Mouse (Mus musculus) ES-Bruce4 (cell line): Measurements from ENCODE around the gene Evi2a. TPM values are rescaled to one million over a fixed set of nuclear protein-coding genes. Genes with fewer than 3 reads are reported as not detected.

Experiments used
- H3K27ac ChIP-seq: 2 replicates; pipeline ENCODE4 v1.5.1; 2012; ENCODE audit warnings: low read length, inconsistent platforms; ENCODE audit not compliant: insufficient read depth
- H3K27me3 ChIP-seq: 2 replicates; pipeline ENCODE4 v1.6.1; 2012; ENCODE audit warnings: mild to moderate bottlenecking, low read length, inconsistent platforms; ENCODE audit not compliant: control insufficient read depth, poor library complexity, insufficient read depth, severe bottlenecking
- H3K36me3 ChIP-seq: 2 replicates; pipeline ENCODE4 v1.6.1; 2012; ENCODE audit warnings: inconsistent platforms, mild to moderate bottlenecking, low read length, moderate library complexity; ENCODE audit not compliant: control insufficient read depth, poor library complexity, insufficient read depth, severe bottlenecking
- H3K4me1 ChIP-seq: one replicate; pipeline ENCODE4 v1.8.1; 2011; ENCODE audit warnings: low read length; ENCODE audit not compliant: control insufficient read depth, insufficient read depth
- H3K4me3 ChIP-seq: 2 replicates; pipeline ENCODE4 v1.5.1; 2011; ENCODE audit warnings: low read depth, mild to moderate bottlenecking, low read length
- H3K9ac ChIP-seq: 2 replicates; pipeline ENCODE4 v1.6.1; 2012; ENCODE audit warnings: low read depth, mild to moderate bottlenecking, inconsistent platforms; ENCODE audit not compliant: poor library complexity, severe bottlenecking
- H3K9me3 ChIP-seq: replicated peaks from 2 replicates; pipeline ENCODE4 v1.6.1; 2012; ENCODE audit warnings: mild to moderate bottlenecking, low read length, inconsistent platforms; ENCODE audit not compliant: control insufficient read depth, poor library complexity, insufficient read depth, severe bottlenecking
- CTCF ChIP-seq: IDR thresholded peaks from one replicate; pipeline ENCODE4 v1.8.1; 2011; ENCODE audit warnings: low read depth, low read length
- EP300 ChIP-seq: IDR thresholded peaks from 2 replicates; pipeline ENCODE4 v1.6.1; 2011; ENCODE audit warnings: low read depth, low read length; ENCODE audit not compliant: insufficient read depth
- POLR2A ChIP-seq: IDR thresholded peaks from one replicate; pipeline ENCODE4 v1.8.1; 2011; ENCODE audit warnings: low read length; ENCODE audit not compliant: insufficient read depth
- polyA plus RNA-seq: library from polyadenylated mRNA; stranded (reverse); fragments of >200 nt; gene quantifications from 2 replicates; pipeline ENCODE4 v1.2.4, GENCODE M21; 2011; ENCODE audit warnings: low read depth; ENCODE audit not compliant: missing spikeins, insufficient read depth, insufficient read length

Gene Evi2a
- polyA plus RNA-seq, 1 experiment, result not detected

DNA sequence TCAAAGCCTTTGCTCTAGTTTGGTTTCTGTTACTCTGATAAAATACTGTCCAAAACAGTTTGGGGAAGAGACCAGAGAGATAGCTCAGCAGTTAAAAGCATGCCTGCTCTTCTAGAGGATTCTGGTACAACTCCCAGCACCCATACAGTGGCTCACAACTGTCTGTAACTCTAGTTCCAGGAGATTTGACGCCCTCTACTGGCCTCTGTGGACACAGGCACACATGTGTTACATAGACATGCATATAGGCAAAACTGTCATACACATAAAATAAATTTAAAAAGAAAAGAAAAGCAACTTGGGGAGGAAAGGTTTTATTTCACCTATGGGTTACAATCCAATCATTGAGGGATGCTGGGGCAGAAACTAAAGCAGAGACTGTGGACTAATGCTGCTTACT lies 36.5 kb upstream of the Evi2a start:
- H3K9ac ChIP-seq, result no peak overlapping the region
- H3K27ac ChIP-seq, result no peak overlapping the region
- H3K4me3 ChIP-seq, result no peak overlapping the region
- no peaks in the 10 kb centered on the region for H3K27me3 ChIP-seq
- no peaks in the 10 kb centered on the region for H3K9me3 ChIP-seq
- no peaks in the 10 kb centered on the region for H3K4me1 ChIP-seq
- H3K36me3 ChIP-seq, result peaks cover 8% of the 10 kb centered on the region; the same call in 1 of the 2 replicates
- TF ChIP-seq EP300, result no peak
- TF ChIP-seq CTCF, result peak; percentile 2

- Histone ChIP-seq H3K27me3 (no peaks in the 10 kb centered on the region), H3K4me1 (no peaks in the 10 kb centered on the region), H3K9ac (no peak overlapping the region), H3K27ac (no peak overlapping the region), H3K9me3 (no peaks in the 10 kb centered on the region), H3K36me3 (peaks cover 8% of the 10 kb centered on the region; the same call in 1 of the 2 replicates), H3K4me3 (no peak overlapping the region)
- TF ChIP-seq CTCF (no peak), POLR2A (no peak), EP300 (no peak)
Measured at GRCm38 (mm10) chr11:79563493-79563892, 33.1 kb upstream of the Evi2a start.

DNA sequence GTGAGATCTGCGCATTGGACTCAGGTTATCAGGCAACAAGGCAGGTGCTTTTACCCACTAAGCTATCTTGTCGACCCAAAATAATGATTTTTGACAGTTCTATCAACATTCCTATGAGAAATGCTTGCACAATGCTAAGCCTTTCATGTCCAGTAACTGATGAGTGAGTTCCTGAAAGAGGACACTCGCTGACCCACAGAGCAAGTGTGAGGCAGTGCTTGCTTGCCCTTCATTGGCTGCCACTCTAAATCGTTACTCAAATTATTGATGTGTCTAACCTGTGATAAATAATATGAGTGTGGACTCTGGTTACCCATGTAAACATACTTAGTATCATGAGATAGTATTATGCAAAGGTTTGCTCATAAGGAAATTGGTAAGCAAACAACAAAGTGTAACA lies 30.1 kb upstream of the Evi2a start:
- Histone ChIP-seq H3K27me3 (no peaks in the 10 kb centered on the region), H3K4me1 (no peaks in the 10 kb centered on the region), H3K36me3 (peaks cover 5% of the 10 kb centered on the region; the same call in 1 of the 2 replicates), H3K9ac (no peak overlapping the region), H3K27ac (no peak overlapping the region), H3K4me3 (no peak overlapping the region), H3K9me3 (no peaks in the 10 kb centered on the region)
- TF ChIP-seq EP300 (no peak), CTCF (no peak), POLR2A (no peak)

GRCm38 (mm10) chr11:79552622-79553021 lies 22.2 kb upstream of the Evi2a start:
- TF ChIP-seq EP300, result no peak
- TF ChIP-seq POLR2A, result no peak
- no peak for TF ChIP-seq CTCF
- H3K4me3 ChIP-seq, result no peak overlapping the region
- H3K27ac ChIP-seq, result no peak overlapping the region
- no peaks in the 10 kb centered on the region for H3K4me1 ChIP-seq
- H3K27me3 ChIP-seq, result no peaks in the 10 kb centered on the region
- H3K36me3 ChIP-seq, result peaks cover 2% of the 10 kb centered on the region; the same call in 1 of the 2 replicates
- H3K9ac ChIP-seq, result no peak overlapping the region
- H3K9me3 ChIP-seq, result no peaks in the 10 kb centered on the region

- H3K27me3 ChIP-seq, result no peaks in the 10 kb centered on the region
- no peaks in the 10 kb centered on the region for H3K9me3 ChIP-seq
- H3K4me1 ChIP-seq, result no peaks in the 10 kb centered on the region
- H3K9ac ChIP-seq, result no peak overlapping the region
- no peak overlapping the region for H3K27ac ChIP-seq
- H3K36me3 ChIP-seq, result no peaks in the 10 kb centered on the region
- TF ChIP-seq CTCF (no peak), POLR2A (no peak), EP300 (no peak)
- no peak overlapping the region for H3K4me3 ChIP-seq
Measured at GRCm38 (mm10) chr11:79536293-79536692, 5.9 kb upstream of the Evi2a start.

DNA sequence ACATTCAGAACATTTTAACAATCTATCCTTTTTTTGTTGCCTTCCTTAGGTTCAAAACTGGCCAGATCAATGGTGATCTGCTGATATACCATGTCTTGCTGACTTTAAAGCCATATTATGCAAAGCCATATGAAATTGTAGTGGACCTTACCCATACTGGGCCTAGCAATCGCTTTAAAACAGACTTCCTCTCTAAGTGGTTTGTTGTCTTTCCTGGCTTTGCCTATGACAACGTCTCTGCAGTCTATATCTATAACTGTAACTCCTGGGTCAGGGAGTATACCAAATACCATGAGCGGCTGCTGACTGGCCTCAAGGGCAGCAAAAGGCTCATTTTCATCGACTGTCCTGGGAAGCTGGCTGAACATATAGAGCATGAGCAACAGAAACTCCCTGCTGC lies 5.1 kb upstream of the Evi2a start:
- H3K36me3 ChIP-seq, result no peaks in the 10 kb centered on the region
- no peak for TF ChIP-seq CTCF
- TF ChIP-seq EP300, result no peak
- no peak for TF ChIP-seq POLR2A
- H3K27me3 ChIP-seq, result no peaks in the 10 kb centered on the region

More for the DNA sequence above, 5.1 kb upstream of the Evi2a start:
- Histone ChIP-seq H3K4me3 (no peak overlapping the region), H3K9me3 (no peaks in the 10 kb centered on the region), H3K9ac (no peak overlapping the region), H3K4me1 (no peaks in the 10 kb centered on the region), H3K27ac (no peak overlapping the region)
